Mouse (Mus musculus): ENCODE results near the gene Bmp6.

- TF ChIP-seq CTCF (IDR thresholded peaks at IDR 0.05; ENCODE audit: control insufficient read depth, insufficient read depth, low read length) (no peak), POLR2A (IDR thresholded peaks at IDR 0.05; ENCODE audit: borderline replicate concordance, control insufficient read depth, low read depth, low read length) (no peak)
Observed at GRCm38 (mm10) chr13:38511979-38512378, 167.1 kb downstream of the Bmp6 start.
